Mouse (Mus musculus) brain, embryonic 18.5 days (tissue): ENCODE measurements around the gene Cabcoco1.

ENCODE experiments used
- DNase-seq: peaks from one replicate; pipeline ENCODE4 v3.0.0-alpha.2; 2012; ENCODE audit warnings: low read depth, low spot score

Cabcoco1 gene

GRCm38 (mm10) chr10:68435754-68436153 lies 105.9 kb downstream of the Cabcoco1 start:
- no peak for DNase-seq

- no peak for DNase-seq
Measured at GRCm38 (mm10) chr10:68435001-68435560, 106.6 kb downstream of the Cabcoco1 start.

GRCm38 (mm10) chr10:68434045-68434639 lies 107.6 kb downstream of the Cabcoco1 start:
- DNase-seq = no peak

GRCm38 (mm10) chr10:68431346-68431745 lies 110.3 kb downstream of the Cabcoco1 start:
- no peak for DNase-seq

- no peak for DNase-seq
Measured at GRCm38 (mm10) chr10:68430929-68431328, 110.8 kb downstream of the Cabcoco1 start.

DNA sequence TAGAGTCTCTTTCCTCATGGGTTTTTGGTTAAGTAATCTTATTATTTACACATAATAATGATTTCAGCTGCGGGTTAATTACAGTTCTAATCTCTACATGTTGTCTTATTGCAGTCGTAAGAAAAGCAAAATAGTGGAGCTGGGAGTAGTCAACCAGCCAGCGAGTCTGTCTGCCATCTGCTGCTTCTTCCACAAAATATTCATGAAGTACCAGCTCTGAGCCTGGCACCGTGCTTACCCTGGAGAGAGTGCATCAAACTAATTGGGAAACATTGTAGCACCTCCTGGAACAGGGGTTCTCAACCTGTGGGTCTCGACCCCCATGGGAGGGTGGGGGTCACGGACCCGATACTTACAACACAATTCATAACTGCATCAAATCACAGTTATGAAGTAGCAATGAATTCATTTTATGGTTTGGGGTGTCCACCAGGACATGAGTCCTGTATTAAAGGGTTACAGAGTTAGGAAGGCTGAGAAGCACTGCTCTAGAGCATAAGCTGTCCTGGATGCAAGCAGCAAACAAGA lies 121.2 kb downstream of the Cabcoco1 start:
- DNase-seq = no peak

DNA sequence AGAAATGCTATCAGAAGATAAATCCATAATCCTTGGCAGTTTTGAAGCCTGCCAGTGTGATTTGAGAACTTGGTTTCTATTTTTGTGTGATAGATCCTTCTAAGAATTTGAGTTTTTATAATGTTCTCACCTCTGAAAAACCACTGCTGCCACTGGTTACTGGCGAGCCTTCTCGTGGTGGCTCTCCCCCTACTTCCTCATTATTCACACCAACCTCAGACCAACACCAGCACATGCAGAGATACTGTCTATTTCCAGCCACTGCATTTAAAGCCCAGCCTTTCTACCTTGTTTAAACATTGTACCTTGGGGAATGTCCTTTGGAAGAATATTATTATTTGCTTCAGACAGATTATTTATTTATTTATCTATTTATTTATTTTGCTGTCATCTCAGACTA lies 121.8 kb downstream of the Cabcoco1 start:
- DNase-seq = no peak

DNA sequence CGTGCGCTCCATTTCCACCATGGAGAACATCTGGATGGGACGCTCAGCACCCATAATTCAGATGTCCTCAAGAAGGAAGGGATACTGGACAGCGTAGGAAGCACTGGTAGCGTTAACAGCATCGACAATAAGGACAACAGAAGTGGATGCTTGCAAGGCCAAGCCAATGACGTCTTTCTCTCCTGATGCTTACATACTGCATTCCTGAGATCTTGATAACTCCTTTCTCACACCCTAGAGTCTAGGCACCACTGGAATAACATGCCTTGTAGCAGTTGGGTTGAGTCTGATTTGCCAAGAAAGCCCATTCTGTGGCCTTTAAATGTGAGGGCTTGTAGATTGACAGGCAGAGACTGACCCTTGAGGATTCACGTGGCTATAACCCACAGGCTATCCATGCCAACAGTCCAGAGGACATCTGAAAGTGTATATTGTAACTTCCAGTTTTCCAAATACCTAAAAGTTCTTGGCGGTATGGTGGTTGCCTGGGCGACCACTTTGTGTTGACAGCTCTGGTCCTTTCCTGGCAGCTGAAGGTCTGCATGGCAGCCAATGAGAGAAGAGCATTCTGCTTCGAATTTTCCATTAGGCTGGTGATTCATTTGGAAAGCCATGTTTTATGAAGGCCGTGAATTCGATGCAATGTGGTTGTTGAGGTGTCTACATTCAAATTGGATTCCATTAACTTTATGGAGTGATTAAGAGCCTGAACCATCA lies 124.5 kb downstream of the Cabcoco1 start:
- no peak for DNase-seq

GRCm38 (mm10) chr10:68405936-68406335 lies 135.8 kb downstream of the Cabcoco1 start:
- no peak for DNase-seq

DNA sequence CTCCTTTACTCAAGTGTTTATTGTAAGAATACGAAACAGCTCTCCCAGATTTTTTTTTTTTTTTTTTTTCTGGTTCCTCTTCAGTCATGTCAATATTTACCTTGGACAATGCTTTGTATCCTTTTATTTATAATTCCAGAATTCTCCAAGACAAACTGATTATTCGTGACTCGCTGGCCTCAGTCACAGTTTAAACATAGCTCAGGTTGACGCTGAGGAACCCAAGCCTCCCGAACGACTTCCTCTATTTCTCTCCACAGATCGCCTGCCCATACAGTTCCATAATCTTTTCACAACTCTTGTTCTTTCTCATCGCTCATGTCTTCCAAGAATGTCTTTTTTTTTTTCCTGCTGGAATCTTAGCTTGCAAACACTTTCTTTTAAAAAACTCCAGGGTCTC lies 144.9 kb downstream of the Cabcoco1 start:
- DNase-seq = no peak

DNA sequence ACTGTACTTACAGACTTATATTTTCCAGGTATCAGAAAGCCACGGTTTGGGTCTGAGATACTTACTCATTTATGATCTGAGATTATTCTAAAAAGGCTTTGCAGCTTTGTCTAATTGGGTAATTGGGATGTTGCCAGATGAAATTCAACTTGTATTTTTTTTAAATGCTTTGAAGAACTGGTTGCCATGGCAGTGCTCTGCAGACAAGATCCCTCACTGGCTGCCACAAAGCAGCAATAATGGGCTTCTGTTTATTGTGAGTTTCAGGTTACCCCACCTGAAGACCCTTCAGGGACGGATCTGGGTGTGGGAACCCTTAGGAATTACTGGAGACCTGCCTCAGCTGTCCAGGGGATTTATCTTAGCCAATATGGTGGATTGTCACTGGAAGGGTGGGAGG lies 145.6 kb downstream of the Cabcoco1 start:
- DNase-seq = no peak

DNA sequence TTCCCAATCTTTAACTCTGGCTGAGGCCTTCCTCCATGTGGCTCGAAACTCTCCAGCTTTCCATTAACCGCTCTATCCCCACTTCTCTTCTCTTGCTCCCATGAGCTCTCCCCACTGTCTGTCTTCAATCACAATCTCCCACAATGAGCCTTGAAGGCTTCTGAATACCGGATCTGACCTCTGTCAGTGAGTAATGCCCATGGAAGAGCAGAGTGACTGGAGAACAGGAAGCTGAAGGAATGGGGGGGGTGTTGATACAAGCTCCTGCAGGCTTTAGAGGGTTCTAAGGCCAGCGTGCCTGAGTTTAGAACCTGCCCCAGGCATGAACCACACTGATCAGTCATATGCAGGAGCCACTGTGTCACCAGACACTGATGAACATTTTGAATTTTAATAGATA lies 150.1 kb downstream of the Cabcoco1 start:
- no peak for DNase-seq

- no peak for DNase-seq
Measured at GRCm38 (mm10) chr10:68388802-68389201, 152.9 kb downstream of the Cabcoco1 start.

DNA sequence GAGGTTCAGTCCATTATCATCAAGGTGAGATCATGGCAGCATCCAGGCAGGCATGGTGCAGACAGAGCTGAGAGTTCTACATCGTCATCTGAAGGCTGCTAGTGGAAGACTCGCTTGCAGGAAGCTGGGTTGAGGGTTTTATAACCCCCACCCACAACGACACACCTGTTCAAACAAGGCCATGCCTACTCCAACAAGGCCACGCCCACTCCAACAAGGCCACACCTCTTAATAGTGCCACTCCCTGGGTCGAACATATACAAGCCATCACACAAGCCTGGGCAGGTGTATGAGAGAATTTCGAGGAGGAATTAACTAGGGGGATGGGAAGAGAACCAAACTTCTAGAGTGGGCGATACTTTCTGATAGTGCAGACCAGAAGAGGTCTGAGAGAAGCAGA lies 153.6 kb downstream of the Cabcoco1 start:
- no peak for DNase-seq
